Mouse (Mus musculus): ENCODE results near the gene 4430402I18Rik. TPM values are rescaled to one million over a fixed set of nuclear protein-coding genes. Genes with fewer than 3 reads are reported as not detected.

4430402I18Rik gene
- polyA plus RNA-seq, 1 experiment: 0.72 TPM

- Histone ChIP-seq H3K9ac (ENCODE audit: low read depth, poor library complexity, severe bottlenecking) (no peak overlapping the region), H3K27me3 (ENCODE audit: control insufficient read depth, insufficient read depth, low read length, poor library complexity, severe bottlenecking) (no peaks in the 10 kb centered on the region), H3K36me3 (ENCODE audit: control insufficient read depth, insufficient read depth, low read length, poor library complexity, severe bottlenecking) (no peaks in the 10 kb centered on the region), H3K27ac (ENCODE audit: insufficient read depth, low read length) (no peak overlapping the region), H3K9me3 (replicated peaks; ENCODE audit: control insufficient read depth, insufficient read depth, low read length, poor library complexity, severe bottlenecking) (no peaks in the 10 kb centered on the region), H3K4me1 (ENCODE audit: control insufficient read depth, insufficient read depth, low read length) (no peaks in the 10 kb centered on the region), H3K4me3 (ENCODE audit: low read depth, low read length) (no peak overlapping the region)
- TF ChIP-seq POLR2A (IDR thresholded peaks at IDR 0.05; ENCODE audit: insufficient read depth, low read length): no peak
- no peak for TF ChIP-seq EP300 (IDR thresholded peaks at IDR 0.05; ENCODE audit: insufficient read depth, low read depth, low read length)
- TF ChIP-seq CTCF (IDR thresholded peaks at IDR 0.05; ENCODE audit: low read depth, low read length): no peak
Observed at GRCm38 (mm10) chr19:28916492-28916891, 51.1 kb downstream of the 4430402I18Rik start.

- H3K4me1 ChIP-seq (ENCODE audit: control insufficient read depth, insufficient read depth, low read length): no peaks in the 10 kb centered on the region
- TF ChIP-seq CTCF (IDR thresholded peaks at IDR 0.05; ENCODE audit: low read depth, low read length) (no peak), POLR2A (IDR thresholded peaks at IDR 0.05; ENCODE audit: insufficient read depth, low read length) (no peak), EP300 (IDR thresholded peaks at IDR 0.05; ENCODE audit: insufficient read depth, low read depth, low read length) (no peak)
- H3K27ac ChIP-seq (ENCODE audit: insufficient read depth, low read length): no peak overlapping the region
- no peaks in the 10 kb centered on the region for H3K27me3 ChIP-seq (ENCODE audit: control insufficient read depth, insufficient read depth, low read length, poor library complexity, severe bottlenecking)
- no peak overlapping the region for H3K9ac ChIP-seq (ENCODE audit: low read depth, poor library complexity, severe bottlenecking)
- H3K36me3 ChIP-seq (ENCODE audit: control insufficient read depth, insufficient read depth, low read length, poor library complexity, severe bottlenecking): no peaks in the 10 kb centered on the region
- H3K9me3 ChIP-seq (replicated peaks; ENCODE audit: control insufficient read depth, insufficient read depth, low read length, poor library complexity, severe bottlenecking): no peaks in the 10 kb centered on the region
- H3K4me3 ChIP-seq (ENCODE audit: low read depth, low read length): no peak overlapping the region
Observed at GRCm38 (mm10) chr19:28915602-28916250, 51.9 kb downstream of the 4430402I18Rik start.

GRCm38 (mm10) chr19:28914598-28914997 lies 53.0 kb downstream of the 4430402I18Rik start:
- Histone ChIP-seq H3K9ac (ENCODE audit: low read depth, poor library complexity, severe bottlenecking) (no peak overlapping the region), H3K36me3 (ENCODE audit: control insufficient read depth, insufficient read depth, low read length, poor library complexity, severe bottlenecking) (no peaks in the 10 kb centered on the region), H3K27ac (ENCODE audit: insufficient read depth, low read length) (no peak overlapping the region), H3K9me3 (replicated peaks; ENCODE audit: control insufficient read depth, insufficient read depth, low read length, poor library complexity, severe bottlenecking) (no peaks in the 10 kb centered on the region), H3K27me3 (ENCODE audit: control insufficient read depth, insufficient read depth, low read length, poor library complexity, severe bottlenecking) (no peaks in the 10 kb centered on the region), H3K4me3 (ENCODE audit: low read depth, low read length) (no peak overlapping the region), H3K4me1 (ENCODE audit: control insufficient read depth, insufficient read depth, low read length) (no peaks in the 10 kb centered on the region)
- TF ChIP-seq EP300 (IDR thresholded peaks at IDR 0.05; ENCODE audit: insufficient read depth, low read depth, low read length) (no peak), POLR2A (IDR thresholded peaks at IDR 0.05; ENCODE audit: insufficient read depth, low read length) (no peak), CTCF (IDR thresholded peaks at IDR 0.05; ENCODE audit: low read depth, low read length) (no peak)

- Histone ChIP-seq H3K36me3 (ENCODE audit: control insufficient read depth, insufficient read depth, low read length, poor library complexity, severe bottlenecking) (no peaks in the 10 kb centered on the region), H3K9me3 (replicated peaks; ENCODE audit: control insufficient read depth, insufficient read depth, low read length, poor library complexity, severe bottlenecking) (no peaks in the 10 kb centered on the region), H3K27ac (ENCODE audit: insufficient read depth, low read length) (no peak overlapping the region), H3K4me1 (ENCODE audit: control insufficient read depth, insufficient read depth, low read length) (no peaks in the 10 kb centered on the region), H3K27me3 (ENCODE audit: control insufficient read depth, insufficient read depth, low read length, poor library complexity, severe bottlenecking) (no peaks in the 10 kb centered on the region), H3K9ac (ENCODE audit: low read depth, poor library complexity, severe bottlenecking) (no peak overlapping the region), H3K4me3 (ENCODE audit: low read depth, low read length) (no peak overlapping the region)
- TF ChIP-seq EP300 (IDR thresholded peaks at IDR 0.05; ENCODE audit: insufficient read depth, low read depth, low read length) (no peak), POLR2A (IDR thresholded peaks at IDR 0.05; ENCODE audit: insufficient read depth, low read length) (no peak), CTCF (IDR thresholded peaks at IDR 0.05; ENCODE audit: low read depth, low read length) (no peak)
Observed at GRCm38 (mm10) chr19:28908693-28909092, 58.9 kb downstream of the 4430402I18Rik start.

- Histone ChIP-seq H3K36me3 (ENCODE audit: control insufficient read depth, insufficient read depth, low read length, poor library complexity, severe bottlenecking) (no peaks in the 10 kb centered on the region), H3K4me3 (ENCODE audit: low read depth, low read length) (no peak overlapping the region), H3K27ac (ENCODE audit: insufficient read depth, low read length) (no peak overlapping the region), H3K4me1 (ENCODE audit: control insufficient read depth, insufficient read depth, low read length) (no peaks in the 10 kb centered on the region), H3K9ac (ENCODE audit: low read depth, poor library complexity, severe bottlenecking) (no peak overlapping the region), H3K9me3 (replicated peaks; ENCODE audit: control insufficient read depth, insufficient read depth, low read length, poor library complexity, severe bottlenecking) (no peaks in the 10 kb centered on the region), H3K27me3 (ENCODE audit: control insufficient read depth, insufficient read depth, low read length, poor library complexity, severe bottlenecking) (no peaks in the 10 kb centered on the region)
- TF ChIP-seq CTCF (IDR thresholded peaks at IDR 0.05; ENCODE audit: low read depth, low read length) (no peak), POLR2A (IDR thresholded peaks at IDR 0.05; ENCODE audit: insufficient read depth, low read length) (no peak), EP300 (IDR thresholded peaks at IDR 0.05; ENCODE audit: insufficient read depth, low read depth, low read length) (no peak)
Observed at GRCm38 (mm10) chr19:28908186-28908585, 59.4 kb downstream of the 4430402I18Rik start.

- Histone ChIP-seq H3K27ac (ENCODE audit: insufficient read depth, low read length) (no peak overlapping the region), H3K4me1 (ENCODE audit: control insufficient read depth, insufficient read depth, low read length) (no peaks in the 10 kb centered on the region), H3K9me3 (replicated peaks; ENCODE audit: control insufficient read depth, insufficient read depth, low read length, poor library complexity, severe bottlenecking) (no peaks in the 10 kb centered on the region), H3K36me3 (ENCODE audit: control insufficient read depth, insufficient read depth, low read length, poor library complexity, severe bottlenecking) (no peaks in the 10 kb centered on the region), H3K27me3 (ENCODE audit: control insufficient read depth, insufficient read depth, low read length, poor library complexity, severe bottlenecking) (no peaks in the 10 kb centered on the region), H3K4me3 (ENCODE audit: low read depth, low read length) (no peak overlapping the region), H3K9ac (ENCODE audit: low read depth, poor library complexity, severe bottlenecking) (no peak overlapping the region)
- TF ChIP-seq CTCF (IDR thresholded peaks at IDR 0.05; ENCODE audit: low read depth, low read length) (no peak), POLR2A (IDR thresholded peaks at IDR 0.05; ENCODE audit: insufficient read depth, low read length) (no peak), EP300 (IDR thresholded peaks at IDR 0.05; ENCODE audit: insufficient read depth, low read depth, low read length) (no peak)
Observed at GRCm38 (mm10) chr19:28903536-28904119, 64.0 kb downstream of the 4430402I18Rik start.

Measured in ES-Bruce4 (cell line).